In genomic region chr2:73285630-73286029, GRCm38 (mm10) we compare ENCODE assay signal across 11 mouse cellular contexts. TPM values are rescaled to one million over a fixed set of nuclear protein-coding genes. Genes with fewer than 3 reads are reported as not detected.
DNase-seq lines count a peak whose midpoint lies in the region; ATAC-seq and TF ChIP-seq lines count a peak whose summit lies in the region.
"Had no signal": no experiment of that assay in that cellular context is flagged by ENCODE, and none has a peak within 500 bp of the region (broad histone marks: within the 10 kb centered on the region; RNA-seq: fewer than 3 reads in every experiment).

No protein-coding gene starts in this region.

- H3K4me1 ChIP-seq in liver, embryonic 14.5 days (replicated peaks; ENCODE audit: control insufficient read depth in 2 of 2, insufficient read depth in 2 of 2, low read length in 1 of 2) = no peaks in the 10 kb centered on the region

- no peak overlapping the region for H3K27ac ChIP-seq in liver, embryonic 14.5 days
- H3K27ac ChIP-seq: lung, embryonic 15.5 days had no signal

- TF ChIP-seq EP300 in liver, embryonic 14.5 days (IDR thresholded peaks at IDR 0.05; ENCODE audit: low read depth) = no peak

- H3K36me3 ChIP-seq in liver, embryonic 14.5 days (replicated peaks; ENCODE audit: control insufficient read depth, insufficient read depth, low read depth) = peaks cover 24% of the 10 kb centered on the region

- DNase-seq in liver, embryonic 14.5 days (ENCODE audit: low read depth in 3 of 3, low spot score in 3 of 3) = no peak
- no peak for DNase-seq in liver
- DNase-seq in MN1 (ENCODE audit: low spot score) = peak; percentile 55
- DNase-seq in lung, postnatal 36 days = peak; percentile 46
- no peak for DNase-seq in heart, postnatal 25 days (ENCODE audit: low spot score)
- no peak for DNase-seq in ovary, postnatal 36 days (ENCODE audit: low spot score)
- DNase-seq: layer of hippocampus, adult 9-11 months had no signal

- H3K4me3 ChIP-seq in liver, embryonic 14.5 days (ENCODE audit: insufficient read depth in 1 of 2, low read depth in 2 of 2, low read length in 2 of 2) = no peak overlapping the region
- H3K4me3 ChIP-seq: erythroblast, embryonic 14.5 days; lung, embryonic 15.5 days had no signal

- ATAC-seq in liver, embryonic 14.5 days (ENCODE audit: insufficient read depth) = no peak
- ATAC-seq in CD4-positive, CD25-positive, alpha-beta regulatory T cell, adult 4 months = peak; percentile 48

- TF ChIP-seq CTCF in liver, embryonic 14.5 days (IDR thresholded peaks at IDR 0.05; ENCODE audit: low read depth) = peak; percentile 44; the same call in 1 of the 2 replicates

- WGBS in liver, embryonic 14.5 days (ENCODE audit: insufficient replicate concordance) = 18% methylated on average over 2 of the region's 2 CpGs

- H3K9ac ChIP-seq in liver, embryonic 14.5 days (replicated peaks) = no peak overlapping the region
- H3K9ac ChIP-seq: lung, embryonic 15.5 days had no signal

- intact Hi-C loops in heart, postnatal 25 days (cut with DNase I) = no loop called here

- H3K4me2 ChIP-seq in liver, embryonic 14.5 days (ENCODE audit: low read depth) = no peak overlapping the region
- H3K4me2 ChIP-seq: lung, embryonic 15.5 days had no signal

- H3K27me3 ChIP-seq in liver, embryonic 14.5 days (ENCODE audit: control insufficient read depth, insufficient read depth, low read length) = peaks cover 16% of the 10 kb centered on the region

- no peaks in the 10 kb centered on the region for H3K9me3 ChIP-seq in liver, embryonic 14.5 days (ENCODE audit: control insufficient read depth, low read length)
- H3K9me3 ChIP-seq: lung, embryonic 15.5 days had no signal

RNA-seq across cellular contexts. Expression of gene Sp9, which starts 13.9 kb away (rescaled TPM):
- polyA plus RNA-seq in liver, embryonic 14.5 days (2012; rRNA removed) = 0.01 and 0.15 TPM in 2 replicates
- not detected in 2 replicates for polyA plus RNA-seq in liver, embryonic 14.5 days (2014; fragmentation: Nextera tagmentation; extraction: Ambion mirVana)
- not detected for polyA plus RNA-seq in CD4-positive, CD25-positive, alpha-beta regulatory T cell, adult 4 months (2017; shearing (Covaris generic))
- not detected for total RNA-seq in heart, postnatal 25 days (2021)
- total RNA-seq: heart, postnatal 14 days had no signal
- polyA plus RNA-seq: erythroblast, embryonic 14.5 days; lung, embryonic 15.5 days had no signal

RNA-seq across cellular contexts. Expression of gene Scrn3, which starts 26.8 kb away (rescaled TPM):
- polyA plus RNA-seq in liver, embryonic 14.5 days (2012; rRNA removed) = 14.9 and 20.1 TPM in 2 replicates
- polyA plus RNA-seq in liver, embryonic 14.5 days (2014; fragmentation: Nextera tagmentation; extraction: Ambion mirVana) = 22.4 and 25.2 TPM in 2 replicates
- polyA plus RNA-seq in CD4-positive, CD25-positive, alpha-beta regulatory T cell, adult 4 months (2017; shearing (Covaris generic)) = 10 to 100 TPM; 11.4 to 11.5 TPM
- 10 to 100 TPM; 19.0 to 21.7 TPM for total RNA-seq in heart, postnatal 25 days (2021)

RNA-seq across cellular contexts. Expression of gene Cir1, which starts 26.9 kb away (rescaled TPM):
- 6.2 and 13.8 TPM in 2 replicates for polyA plus RNA-seq in liver, embryonic 14.5 days (2012; rRNA removed)
- polyA plus RNA-seq in liver, embryonic 14.5 days (2014; fragmentation: Nextera tagmentation; extraction: Ambion mirVana) = 19.2 and 20.5 TPM in 2 replicates
- 10 to 100 TPM; 18.1 to 29.4 TPM for polyA plus RNA-seq in CD4-positive, CD25-positive, alpha-beta regulatory T cell, adult 4 months (2017; shearing (Covaris generic))
- total RNA-seq in heart, postnatal 25 days (2021) = 10 to 100 TPM; 13.4 to 14.7 TPM

Comparison
In these comparisons a context has a peak if more than half of its experiments do, and no peak if none do; other contexts are left out.
1. DNase-seq: peak in MN1 (single experiment) and lung, postnatal 36 days (single experiment); none in liver, embryonic 14.5 days (0 of 3), liver (single experiment), heart, postnatal 25 days (single experiment) and ovary, postnatal 36 days (single experiment).